Mouse (Mus musculus): ENCODE data around the gene Gm36028. TPM values are rescaled to one million over a fixed set of nuclear protein-coding genes. Genes with fewer than 3 reads are reported as not detected.

Gm36028 gene
- polyA plus RNA-seq, 1 experiment from 2014 or later: not detected

- no peaks in the 10 kb centered on the region for H3K4me1 ChIP-seq (ENCODE audit: control insufficient read depth, insufficient read depth, low read depth, low read length)
- H3K36me3 ChIP-seq (ENCODE audit: control insufficient read depth, insufficient read depth, low read length): no peaks in the 10 kb centered on the region
- no peak overlapping the region for H3K4me3 ChIP-seq (ENCODE audit: low read length)
- no peaks in the 10 kb centered on the region for H3K27me3 ChIP-seq (replicated peaks; ENCODE audit: control insufficient read depth, insufficient read depth, low read length)
- H3K9me3 ChIP-seq (ENCODE audit: control insufficient read depth, low read length): no peaks in the 10 kb centered on the region
- no peak overlapping the region for H3K4me2 ChIP-seq (ENCODE audit: low read length)
- no peak for ATAC-seq
- H3K9ac ChIP-seq (ENCODE audit: low read depth, low read length): no peak overlapping the region
- 57% methylated on average over 9 of the region's 9 CpGs for WGBS
- no peak overlapping the region for H3K27ac ChIP-seq (ENCODE audit: low read depth, low read length)
Measured at GRCm38 (mm10) chr16:37853279-37853678, 7.7 kb downstream of the Gm36028 start.

GRCm38 (mm10) chr16:37851366-37851765 lies 9.6 kb downstream of the Gm36028 start:
- Histone ChIP-seq H3K9ac (ENCODE audit: low read depth, low read length) (no peak overlapping the region), H3K4me2 (ENCODE audit: low read length) (no peak overlapping the region), H3K27ac (ENCODE audit: low read depth, low read length) (no peak overlapping the region), H3K4me3 (ENCODE audit: low read length) (no peak overlapping the region), H3K27me3 (replicated peaks; ENCODE audit: control insufficient read depth, insufficient read depth, low read length) (no peaks in the 10 kb centered on the region), H3K9me3 (ENCODE audit: control insufficient read depth, low read length) (no peaks in the 10 kb centered on the region), H3K4me1 (ENCODE audit: control insufficient read depth, insufficient read depth, low read depth, low read length) (no peaks in the 10 kb centered on the region), H3K36me3 (ENCODE audit: control insufficient read depth, insufficient read depth, low read length) (no peaks in the 10 kb centered on the region)
- no peak for ATAC-seq
- WGBS: 57% methylated on average over 5 of the region's 5 CpGs

GRCm38 (mm10) chr16:37847081-37847480 lies 13.9 kb downstream of the Gm36028 start:
- no peaks in the 10 kb centered on the region for H3K9me3 ChIP-seq (ENCODE audit: control insufficient read depth, low read length)
- H3K4me3 ChIP-seq (ENCODE audit: low read length): no peak overlapping the region
- ATAC-seq: no peak
- 90% methylated on average over 3 of the region's 3 CpGs for WGBS
- no peaks in the 10 kb centered on the region for H3K36me3 ChIP-seq (ENCODE audit: control insufficient read depth, insufficient read depth, low read length)
- H3K27ac ChIP-seq (ENCODE audit: low read depth, low read length): no peak overlapping the region
- H3K27me3 ChIP-seq (replicated peaks; ENCODE audit: control insufficient read depth, insufficient read depth, low read length): no peaks in the 10 kb centered on the region
- no peak overlapping the region for H3K9ac ChIP-seq (ENCODE audit: low read depth, low read length)
- H3K4me1 ChIP-seq (ENCODE audit: control insufficient read depth, insufficient read depth, low read depth, low read length): no peaks in the 10 kb centered on the region
- H3K4me2 ChIP-seq (ENCODE audit: low read length): no peak overlapping the region

GRCm38 (mm10) chr16:37845202-37845925 lies 15.6 kb downstream of the Gm36028 start:
- Histone ChIP-seq H3K4me3 (ENCODE audit: low read length) (no peak overlapping the region), H3K4me1 (ENCODE audit: control insufficient read depth, insufficient read depth, low read depth, low read length) (no peaks in the 10 kb centered on the region), H3K4me2 (ENCODE audit: low read length) (no peak overlapping the region), H3K36me3 (ENCODE audit: control insufficient read depth, insufficient read depth, low read length) (no peaks in the 10 kb centered on the region), H3K9ac (ENCODE audit: low read depth, low read length) (no peak overlapping the region), H3K27me3 (replicated peaks; ENCODE audit: control insufficient read depth, insufficient read depth, low read length) (no peaks in the 10 kb centered on the region), H3K9me3 (ENCODE audit: control insufficient read depth, low read length) (no peaks in the 10 kb centered on the region), H3K27ac (ENCODE audit: low read depth, low read length) (no peak overlapping the region)
- 90% methylated on average over 7 of the region's 7 CpGs for WGBS
- ATAC-seq: no peak

- WGBS: 90% methylated on average over 12 of the region's 12 CpGs
- H3K4me3 ChIP-seq (ENCODE audit: low read length): no peak overlapping the region
- no peak overlapping the region for H3K9ac ChIP-seq (ENCODE audit: low read depth, low read length)
- ATAC-seq: no peak
- H3K36me3 ChIP-seq (ENCODE audit: control insufficient read depth, insufficient read depth, low read length): no peaks in the 10 kb centered on the region
- H3K4me1 ChIP-seq (ENCODE audit: control insufficient read depth, insufficient read depth, low read depth, low read length): no peaks in the 10 kb centered on the region
- H3K4me2 ChIP-seq (ENCODE audit: low read length): no peak overlapping the region
- no peaks in the 10 kb centered on the region for H3K9me3 ChIP-seq (ENCODE audit: control insufficient read depth, low read length)
- no peak overlapping the region for H3K27ac ChIP-seq (ENCODE audit: low read depth, low read length)
- no peaks in the 10 kb centered on the region for H3K27me3 ChIP-seq (replicated peaks; ENCODE audit: control insufficient read depth, insufficient read depth, low read length)
Measured at GRCm38 (mm10) chr16:37843740-37844139, 17.2 kb downstream of the Gm36028 start.

GRCm38 (mm10) chr16:37842439-37842838 lies 18.5 kb downstream of the Gm36028 start:
- Histone ChIP-seq H3K9me3 (ENCODE audit: control insufficient read depth, low read length) (no peaks in the 10 kb centered on the region), H3K4me1 (ENCODE audit: control insufficient read depth, insufficient read depth, low read depth, low read length) (no peaks in the 10 kb centered on the region), H3K27me3 (replicated peaks; ENCODE audit: control insufficient read depth, insufficient read depth, low read length) (no peaks in the 10 kb centered on the region), H3K27ac (ENCODE audit: low read depth, low read length) (no peak overlapping the region), H3K4me2 (ENCODE audit: low read length) (no peak overlapping the region), H3K36me3 (ENCODE audit: control insufficient read depth, insufficient read depth, low read length) (no peaks in the 10 kb centered on the region), H3K4me3 (ENCODE audit: low read length) (no peak overlapping the region), H3K9ac (ENCODE audit: low read depth, low read length) (no peak overlapping the region)
- ATAC-seq: no peak
- WGBS: 92% methylated on average over 2 of the region's 2 CpGs

- Histone ChIP-seq H3K4me2 (ENCODE audit: low read length) (no peak overlapping the region), H3K36me3 (ENCODE audit: control insufficient read depth, insufficient read depth, low read length) (peaks cover 2% of the 10 kb centered on the region; the same call in 1 of the 2 replicates), H3K27me3 (replicated peaks; ENCODE audit: control insufficient read depth, insufficient read depth, low read length) (no peaks in the 10 kb centered on the region), H3K4me3 (ENCODE audit: low read length) (no peak overlapping the region), H3K9me3 (ENCODE audit: control insufficient read depth, low read length) (no peaks in the 10 kb centered on the region), H3K9ac (ENCODE audit: low read depth, low read length) (no peak overlapping the region), H3K4me1 (ENCODE audit: control insufficient read depth, insufficient read depth, low read depth, low read length) (no peaks in the 10 kb centered on the region), H3K27ac (ENCODE audit: low read depth, low read length) (no peak overlapping the region)
- WGBS: 72% methylated on average over 3 of the region's 3 CpGs
- no peak for ATAC-seq
Measured at GRCm38 (mm10) chr16:37837571-37837970, 23.4 kb downstream of the Gm36028 start.

- no peaks in the 10 kb centered on the region for H3K4me1 ChIP-seq (ENCODE audit: control insufficient read depth, insufficient read depth, low read depth, low read length)
- H3K9ac ChIP-seq (ENCODE audit: low read depth, low read length): no peak overlapping the region
- no peak for ATAC-seq
- H3K36me3 ChIP-seq (ENCODE audit: control insufficient read depth, insufficient read depth, low read length): peaks cover 2% of the 10 kb centered on the region; the same call in 1 of the 2 replicates
- WGBS: 76% methylated on average over 7 of the region's 7 CpGs
- H3K27ac ChIP-seq (ENCODE audit: low read depth, low read length): no peak overlapping the region
- no peak overlapping the region for H3K4me3 ChIP-seq (ENCODE audit: low read length)
- no peaks in the 10 kb centered on the region for H3K9me3 ChIP-seq (ENCODE audit: control insufficient read depth, low read length)
- H3K27me3 ChIP-seq (replicated peaks; ENCODE audit: control insufficient read depth, insufficient read depth, low read length): no peaks in the 10 kb centered on the region
- no peak overlapping the region for H3K4me2 ChIP-seq (ENCODE audit: low read length)
Measured at GRCm38 (mm10) chr16:37831041-37831440, 29.9 kb downstream of the Gm36028 start.

- WGBS: 95% methylated on average over 3 of the region's 3 CpGs
Measured at GRCm38 (mm10) chr16:37826286-37826685, 34.7 kb downstream of the Gm36028 start.

More at GRCm38 (mm10) chr16:37826286-37826685, 34.7 kb downstream of the Gm36028 start:
- Histone ChIP-seq H3K4me3 (ENCODE audit: low read length) (no peak overlapping the region), H3K9me3 (ENCODE audit: control insufficient read depth, low read length) (no peaks in the 10 kb centered on the region), H3K4me2 (ENCODE audit: low read length) (no peak overlapping the region), H3K36me3 (ENCODE audit: control insufficient read depth, insufficient read depth, low read length) (0 out of 2 replicates have a peak, but pooled peaks cover 2% of the 10 kb centered on the region), H3K27me3 (replicated peaks; ENCODE audit: control insufficient read depth, insufficient read depth, low read length) (no peaks in the 10 kb centered on the region), H3K4me1 (ENCODE audit: control insufficient read depth, insufficient read depth, low read depth, low read length) (no peaks in the 10 kb centered on the region), H3K27ac (ENCODE audit: low read depth, low read length) (no peak overlapping the region), H3K9ac (ENCODE audit: low read depth, low read length) (no peak overlapping the region)
- ATAC-seq: no peak

Measured in hindbrain, embryonic 16.5 days (tissue).